Mouse (Mus musculus) common myeloid progenitor, adult 5-6 weeks (primary cell): ENCODE data around the gene B4galt7. TPM values are rescaled to one million over a fixed set of nuclear protein-coding genes. Genes with fewer than 3 reads are reported as not detected.

Source experiments
- ATAC-seq: replicated peaks from 2 replicates; pipeline ENCODE4 v1.8.0; 2016; ENCODE audit warnings: low read depth, mild to moderate bottlenecking, moderate TSS enrichment, inconsistent platforms; ENCODE audit not compliant: poor library complexity, severe bottlenecking
- total RNA-seq: library from RNA; stranded (forward); fragments of 200-1000, 187-1606 nt; gene quantifications from 2 replicates; pipeline ENCODE4 v1.2.3, GENCODE M21; 2017

The B4galt7 gene
- total RNA-seq, 1 experiment from 2014 or later: 14.2 TPM

GRCm38 (mm10) chr13:55650980-55651379, 51.3 kb downstream of the B4galt7 start:
- no peak for ATAC-seq

Other genes with a start within 250 kb of the B4galt7 start
- 83.6 and 85.1 TPM in 2 replicates for gene Lman2, start 237.1 kb upstream of the B4galt7 start, total RNA-seq
- 4.2 and 8.7 TPM in 2 replicates for gene Rgs14, start 230.2 kb upstream of the B4galt7 start, total RNA-seq
- gene Slc34a1, start 201.7 kb upstream of the B4galt7 start, total RNA-seq: not detected in 2 replicates
- gene Pfn3, start 184.7 kb upstream of the B4galt7 start, total RNA-seq: not detected in 2 replicates
- not detected in 2 replicates for gene F12, start 173.1 kb upstream of the B4galt7 start, total RNA-seq
- 68.9 and 84.5 TPM in 2 replicates for gene Grk6, start 154.8 kb upstream of the B4galt7 start, total RNA-seq
- 0.27 TPM in 1 of 2 replicates, not detected in the other for gene Prr7, start 135.6 kb upstream of the B4galt7 start, total RNA-seq
- gene Dbn1, start 111.8 kb upstream of the B4galt7 start, total RNA-seq: 1.1 and 5.3 TPM in 2 replicates
- gene Pdlim7, start 86.2 kb upstream of the B4galt7 start, total RNA-seq: 4.6 and 12.2 TPM in 2 replicates
- 8.3 and 9.6 TPM in 2 replicates for gene Dok3, start 70.6 kb upstream of the B4galt7 start, total RNA-seq
- gene Ddx41, start 63.2 kb upstream of the B4galt7 start, total RNA-seq: 59.8 and 62.8 TPM in 2 replicates
- 18.4 and 28.0 TPM in 2 replicates for gene Fam193b, start 28.8 kb upstream of the B4galt7 start, total RNA-seq
- 149 and 150 TPM in 2 replicates for gene Tmed9, start 26.2 kb upstream of the B4galt7 start, total RNA-seq
- 62.9 and 63.5 TPM in 2 replicates for gene Caml, start 23.1 kb downstream of the B4galt7 start, total RNA-seq
- gene Ddx46, start 35.1 kb downstream of the B4galt7 start, total RNA-seq: 120 and 155 TPM in 2 replicates
- gene B230219D22Rik, start 93.2 kb downstream of the B4galt7 start, total RNA-seq: 46.0 and 50.2 TPM in 2 replicates
- gene Txndc15, start 114.8 kb downstream of the B4galt7 start, total RNA-seq: 29.9 and 31.4 TPM in 2 replicates
- gene Pcbd2, start 127.5 kb downstream of the B4galt7 start, total RNA-seq: 11.1 and 21.6 TPM in 2 replicates
- gene Catsper3, start 184.7 kb downstream of the B4galt7 start, total RNA-seq: 0.19 TPM in 1 of 2 replicates, not detected in the other
- not detected in 2 replicates for gene Pitx1, start 236.3 kb downstream of the B4galt7 start, total RNA-seq